Mouse (Mus musculus) kidney, embryonic 16.5 days (tissue): ENCODE results near the gene Hnrnpa0. TPM values are rescaled to one million over a fixed set of nuclear protein-coding genes. Genes with fewer than 3 reads are reported as not detected.
A peak's percentile ranks its signal among the peaks of the same experiment; 100 is the strongest.

Experiments
- ATAC-seq: fragments of 200-750 bp; cut with Nextera tagmentation; 2 replicates; pipeline ENCODE4 v1.8.0; 2017; ENCODE audit warnings: moderate TSS enrichment; ENCODE audit not compliant: low FRiP score, low TSS enrichment
- H3K27ac ChIP-seq: fragments of 300-500 bp; sonication (generic); 2 replicates; pipeline ENCODE4 v1.5.1; 2014; ENCODE audit warnings: low read length
- H3K27me3 ChIP-seq: fragments of 300-500 bp; sonication (generic); 2 replicates; pipeline ENCODE4 v1.6.1; 2014; ENCODE audit warnings: low read length, control low read depth, mixed read lengths; ENCODE audit not compliant: insufficient read depth
- H3K36me3 ChIP-seq: fragments of 300-500 bp; sonication (generic); 2 replicates; pipeline ENCODE4 v1.6.1; 2014; ENCODE audit warnings: low read length, control low read depth, mixed read lengths; ENCODE audit not compliant: insufficient read depth
- H3K4me1 ChIP-seq: fragments of 300-500 bp; sonication (generic); 2 replicates; pipeline ENCODE4 v1.6.1; 2014; ENCODE audit warnings: low read length, control low read depth, mixed read lengths; ENCODE audit not compliant: insufficient read depth
- H3K4me2 ChIP-seq: fragments of 300-500 bp; sonication (generic); replicated peaks from 2 replicates; pipeline ENCODE4 v1.6.1; 2014; ENCODE audit warnings: low read depth, low read length
- H3K4me3 ChIP-seq: fragments of 300-500 bp; sonication (generic); 2 replicates; pipeline ENCODE4 v1.5.1; 2014; ENCODE audit warnings: mild to moderate bottlenecking, low read length
- H3K9ac ChIP-seq: fragments of 300-500 bp; sonication (generic); replicated peaks from 2 replicates; pipeline ENCODE4 v1.6.1; 2014; ENCODE audit warnings: low read length
- H3K9me3 ChIP-seq: fragments of 300-500 bp; sonication (generic); 2 replicates; pipeline ENCODE4 v1.6.1; 2016; ENCODE audit warnings: low read length, control low read depth
- WGBS: fragments of 180-500 bp; shearing (Covaris S2); extraction: QIAGEN DNeasy Blood & Tissue Kit; methylation state at CpG from one replicate; pipeline ENCODE4 v1.1.7; 2014; 5-methylcytosine and 5-hydroxymethylcytosine counted together
- polyA plus RNA-seq: library from polyadenylated mRNA; unstranded; fragments of >200 nt; fragmentation: Nextera tagmentation; extraction: Ambion mirVana; gene quantifications from 2 replicates; pipeline ENCODE4 v1.2.1, GENCODE M21; 2015

The Hnrnpa0 gene
- 23.2 and 32.9 TPM in 2 replicates for polyA plus RNA-seq

- Histone ChIP-seq H3K27me3 (no peaks in the 10 kb centered on the region), H3K4me2 (peak within 1 kb of the TSS; percentile 78), H3K9me3 (no peaks in the 10 kb centered on the region), H3K9ac (peak within 1 kb of the TSS; percentile 100), H3K36me3 (peaks cover 3% of the 10 kb centered on the region; the same call in 1 of the 2 replicates), H3K4me3 (peak within 1 kb of the TSS; percentile 92), H3K27ac (peak within 1 kb of the TSS; percentile 98), H3K4me1 (peaks cover 33% of the 10 kb centered on the region)
- ATAC-seq, result peak; percentile 94
- WGBS, result under 1% methylated on average over 29 of the region's 62 CpGs
Observed at GRCm38 (mm10) chr13:58128396-58128767, at the start of gene Hnrnpa0. Gene Hnrnpa0 (minus strand): TSS chr13:58128556.

GRCm38 (mm10) chr13:58177511-58178208, 49.3 kb upstream of the Hnrnpa0 start:
- peaks cover 50% of the 10 kb centered on the region for H3K36me3 ChIP-seq
- no peak for ATAC-seq
- H3K27me3 ChIP-seq, result no peaks in the 10 kb centered on the region
- WGBS, result 68% methylated on average over 9 of the region's 9 CpGs
- no peak overlapping the region for H3K9ac ChIP-seq
- H3K4me1 ChIP-seq, result peaks cover 6% of the 10 kb centered on the region; the same call in 1 of the 2 replicates
- H3K4me2 ChIP-seq, result no peak overlapping the region
- H3K4me3 ChIP-seq, result no peak overlapping the region
- H3K9me3 ChIP-seq, result no peaks in the 10 kb centered on the region; the same call in 1 of the 2 replicates
- no peak overlapping the region for H3K27ac ChIP-seq

GRCm38 (mm10) chr13:58176105-58176504, 47.7 kb upstream of the Hnrnpa0 start:
- H3K4me2 ChIP-seq, result no peak overlapping the region
- no peak overlapping the region for H3K27ac ChIP-seq
- no peak for ATAC-seq
- WGBS, result 77% methylated on average over 3 of the region's 3 CpGs
- no peak overlapping the region for H3K9ac ChIP-seq
- no peaks in the 10 kb centered on the region for H3K27me3 ChIP-seq
- H3K4me1 ChIP-seq, result peaks cover 2% of the 10 kb centered on the region; the same call in 1 of the 2 replicates
- H3K4me3 ChIP-seq, result no peak overlapping the region
- H3K36me3 ChIP-seq, result peaks cover 51% of the 10 kb centered on the region
- H3K9me3 ChIP-seq, result no peaks in the 10 kb centered on the region; the same call in 1 of the 2 replicates

- no peaks in the 10 kb centered on the region for H3K4me1 ChIP-seq
- no peak overlapping the region for H3K4me3 ChIP-seq
- no peaks in the 10 kb centered on the region; the same call in 1 of the 2 replicates for H3K9me3 ChIP-seq
- H3K27ac ChIP-seq, result no peak overlapping the region
- H3K9ac ChIP-seq, result no peak overlapping the region
- H3K36me3 ChIP-seq, result peaks cover 21% of the 10 kb centered on the region
- no peaks in the 10 kb centered on the region for H3K27me3 ChIP-seq
- H3K4me2 ChIP-seq, result no peak overlapping the region
- no peak for ATAC-seq
Observed at GRCm38 (mm10) chr13:58168119-58168518, 39.8 kb upstream of the Hnrnpa0 start.

- Histone ChIP-seq H3K4me2 (no peak overlapping the region), H3K36me3 (peaks cover 33% of the 10 kb centered on the region), H3K9ac (no peak overlapping the region), H3K27me3 (no peaks in the 10 kb centered on the region), H3K4me1 (peaks cover 3% of the 10 kb centered on the region; the same call in 1 of the 2 replicates), H3K4me3 (no peak overlapping the region), H3K9me3 (peaks cover 14% of the 10 kb centered on the region), H3K27ac (no peak overlapping the region)
- no peak for ATAC-seq
- 96% methylated on average over 12 of the region's 12 CpGs for WGBS
Observed at GRCm38 (mm10) chr13:58163343-58163742, 35.0 kb upstream of the Hnrnpa0 start.

- Histone ChIP-seq H3K4me1 (peaks cover 11% of the 10 kb centered on the region; the same call in 1 of the 2 replicates), H3K4me3 (no peak overlapping the region), H3K9me3 (peaks cover 14% of the 10 kb centered on the region), H3K27ac (no peak overlapping the region), H3K27me3 (no peaks in the 10 kb centered on the region), H3K36me3 (peaks cover 33% of the 10 kb centered on the region), H3K9ac (no peak overlapping the region), H3K4me2 (no peak overlapping the region)
- ATAC-seq, result no peak
- 97% methylated on average over 15 of the region's 15 CpGs for WGBS
Observed at GRCm38 (mm10) chr13:58160761-58161160, 32.4 kb upstream of the Hnrnpa0 start.

- WGBS, result 10% methylated on average over 16 of the region's 16 CpGs
- peak overlapping the region; percentile 94 for H3K4me2 ChIP-seq
- H3K9me3 ChIP-seq, result peaks cover 17% of the 10 kb centered on the region
- peak overlapping the region; percentile 86 for H3K4me3 ChIP-seq
- H3K27me3 ChIP-seq, result no peaks in the 10 kb centered on the region
- peak; percentile 66 for ATAC-seq
- H3K9ac ChIP-seq, result peak overlapping the region; percentile 83
- peak overlapping the region; percentile 44 for H3K27ac ChIP-seq
- peaks cover 11% of the 10 kb centered on the region; the same call in 1 of the 2 replicates for H3K4me1 ChIP-seq
- H3K36me3 ChIP-seq, result peaks cover 26% of the 10 kb centered on the region
Observed at GRCm38 (mm10) chr13:58158099-58158912, 29.9 kb upstream of the Hnrnpa0 start.

GRCm38 (mm10) chr13:58157447-58158098, 29.2 kb upstream of the Hnrnpa0 start, which contains the start of gene Idnk:
Gene Idnk (plus strand): TSS chr13:58157649.
- Histone ChIP-seq H3K4me3 (peak within 1 kb of the TSS; percentile 86), H3K27ac (peak within 1 kb of the TSS; percentile 44), H3K4me1 (peaks cover 11% of the 10 kb centered on the region; the same call in 1 of the 2 replicates), H3K27me3 (no peaks in the 10 kb centered on the region), H3K36me3 (peaks cover 21% of the 10 kb centered on the region), H3K9me3 (peaks cover 17% of the 10 kb centered on the region), H3K9ac (peak within 1 kb of the TSS; percentile 83), H3K4me2 (peak within 1 kb of the TSS; percentile 94)
- under 1% methylated on average over 30 of the region's 30 CpGs for WGBS
- peak; percentile 87 for ATAC-seq

- ATAC-seq, result 0 out of 2 replicates have a peak, but pooled peaks have one; percentile 1
- H3K9me3 ChIP-seq, result peaks cover 17% of the 10 kb centered on the region
- no peak overlapping the region for H3K27ac ChIP-seq
- WGBS, result 31% methylated on average over 8 of the region's 8 CpGs
- H3K4me2 ChIP-seq, result peak overlapping the region; percentile 94
- peaks cover 20% of the 10 kb centered on the region for H3K36me3 ChIP-seq
- peak overlapping the region; percentile 86 for H3K4me3 ChIP-seq
- peaks cover 11% of the 10 kb centered on the region; the same call in 1 of the 2 replicates for H3K4me1 ChIP-seq
- peak overlapping the region; percentile 83 for H3K9ac ChIP-seq
- no peaks in the 10 kb centered on the region for H3K27me3 ChIP-seq
Observed at GRCm38 (mm10) chr13:58157036-58157435, 28.7 kb upstream of the Hnrnpa0 start.
